Comparison of ENCODE assay signal across 8 mouse cellular contexts in genomic region chr6:63482141-63482540, GRCm38 (mm10).
"Had no signal": no experiment of that assay in that cellular context is flagged by ENCODE, and none has a peak within 500 bp of the region (broad histone marks: within the 10 kb centered on the region; RNA-seq: fewer than 3 reads in every experiment).

No protein-coding gene starts in this region.

- H3K36me3 ChIP-seq: kidney, embryonic 15.5 days; limb, embryonic 15.5 days; liver, embryonic 12.5 days; midbrain, embryonic 13.5 days; neural tube, embryonic 12.5 days had no signal

- H3K9ac ChIP-seq: kidney, embryonic 15.5 days; limb, embryonic 15.5 days; liver, embryonic 12.5 days; midbrain, embryonic 13.5 days; neural tube, embryonic 12.5 days had no signal

- H3K4me2 ChIP-seq: kidney, embryonic 15.5 days; limb, embryonic 15.5 days; liver, embryonic 12.5 days; midbrain, embryonic 13.5 days; neural tube, embryonic 12.5 days had no signal

- DNase-seq: kidney, postnatal 14 days; lung, postnatal 36 days; thymus, postnatal 4 days had no signal

- H3K9me3 ChIP-seq: kidney, embryonic 15.5 days; limb, embryonic 15.5 days; liver, embryonic 12.5 days; midbrain, embryonic 13.5 days; neural tube, embryonic 12.5 days had no signal

- H3K4me3 ChIP-seq: kidney, embryonic 15.5 days; limb, embryonic 15.5 days; liver, embryonic 12.5 days; midbrain, embryonic 13.5 days; neural tube, embryonic 12.5 days had no signal

- H3K4me1 ChIP-seq: kidney, embryonic 15.5 days; limb, embryonic 15.5 days; liver, embryonic 12.5 days; midbrain, embryonic 13.5 days; neural tube, embryonic 12.5 days had no signal

- H3K27ac ChIP-seq: kidney, embryonic 15.5 days; limb, embryonic 15.5 days; liver, embryonic 12.5 days; midbrain, embryonic 13.5 days; neural tube, embryonic 12.5 days had no signal

- H3K27me3 ChIP-seq: kidney, embryonic 15.5 days; limb, embryonic 15.5 days; liver, embryonic 12.5 days; midbrain, embryonic 13.5 days; neural tube, embryonic 12.5 days had no signal

- ATAC-seq: liver, embryonic 12.5 days; midbrain, embryonic 13.5 days had no signal
